Mouse (Mus musculus): ENCODE data around the gene N4bp2l2. TPM values are rescaled to one million over a fixed set of nuclear protein-coding genes. Genes with fewer than 3 reads are reported as not detected.
"Not testable (repeated sequence)": the region's sequence is repeated elsewhere in the genome, so short reads cannot be mapped to it uniquely, and the experiment has no call there.

The N4bp2l2 gene
- total RNA-seq, 2 experiments from 2014 or later, result 30.9 to 32.3 TPM

GRCm38 (mm10) chr5:150672343-150672742 is 6.4 kb upstream of the N4bp2l2 start:
- TF ChIP-seq CTCF (IDR thresholded peaks at IDR 0.05), result no peak
- intact Hi-C loops (cut with DNase I), result loop anchor here (5.0 to 10.0 kb wide), 3 partner anchors 45 to 695 kb away; no protein-coding TSS in a partner anchor
- no peak overlapping the region for H3K4me3 ChIP-seq
- no peak overlapping the region for H3K27ac ChIP-seq
- DNase-seq, result peak; percentile 18

- no peak for DNase-seq
- TF ChIP-seq CTCF (IDR thresholded peaks at IDR 0.05), result no peak
- Histone ChIP-seq H3K27ac (no peak overlapping the region), H3K4me3 (no peak overlapping the region)
- intact Hi-C loops (cut with DNase I), result loop anchor here (5.0 to 10.0 kb wide), 2 partner anchors 146 to 224 kb away; partner anchors contain the start of gene Brca2
These were observed 2.7 kb upstream of the N4bp2l2 start for GRCm38 (mm10) chr5:150668731-150669130.

- H3K4me3 ChIP-seq, result peak overlapping the region; percentile 100
- intact Hi-C loops (cut with DNase I), result loop anchor here (5.0 to 10.0 kb wide), 2 partner anchors 143 to 221 kb away; partner anchors contain the start of gene Brca2
- peak; percentile 94 for DNase-seq
- TF ChIP-seq CTCF (IDR thresholded peaks at IDR 0.05), result peak; percentile 92
- peak overlapping the region; percentile 94 for H3K27ac ChIP-seq
These were observed 640 bp downstream of the N4bp2l2 start for GRCm38 (mm10) chr5:150665132-150665954.

- Histone ChIP-seq H3K4me3 (peak overlapping the region; percentile 100), H3K27ac (peak overlapping the region; percentile 94)
- no peak for DNase-seq
- intact Hi-C loops (cut with DNase I), result loop anchor here (5.0 to 10.0 kb wide), 2 partner anchors 142 to 220 kb away; partner anchors contain the start of gene Brca2
- no peak for TF ChIP-seq CTCF (IDR thresholded peaks at IDR 0.05)
These were observed 1.2 kb downstream of the N4bp2l2 start for GRCm38 (mm10) chr5:150664794-150665131.

GRCm38 (mm10) chr5:150663926-150664325 is 2.1 kb downstream of the N4bp2l2 start:
- peak overlapping the region; percentile 100 for H3K4me3 ChIP-seq
- H3K27ac ChIP-seq, DNase-seq: not testable (repeated sequence)
- intact Hi-C loops (cut with DNase I), result loop anchor here (10.0 kb wide), 1 partner anchor 219 kb away; no protein-coding TSS in a partner anchor

- H3K4me3 ChIP-seq, result peak overlapping the region; percentile 27
- not testable (repeated sequence) for DNase-seq, H3K27ac ChIP-seq
- intact Hi-C loops (cut with DNase I), result loop anchor here (10.0 kb wide), 1 partner anchor 215 kb away; no protein-coding TSS in a partner anchor
These were observed 5.7 kb downstream of the N4bp2l2 start for GRCm38 (mm10) chr5:150660296-150660695.

GRCm38 (mm10) chr5:150659425-150659824 is 6.6 kb downstream of the N4bp2l2 start:
- intact Hi-C loops (cut with DNase I); H3K4me3 ChIP-seq; DNase-seq; H3K27ac ChIP-seq: not testable (repeated sequence)

GRCm38 (mm10) chr5:150654548-150654947 is 11.4 kb downstream of the N4bp2l2 start:
- Histone ChIP-seq H3K27ac (no peak overlapping the region), H3K4me3 (no peak overlapping the region)
- intact Hi-C loops (cut with DNase I), result no loop called here
- no peak for TF ChIP-seq CTCF (IDR thresholded peaks at IDR 0.05)
- no peak for DNase-seq

- Histone ChIP-seq H3K4me3 (no peak overlapping the region), H3K27ac (no peak overlapping the region)
- no peak for TF ChIP-seq CTCF (IDR thresholded peaks at IDR 0.05)
- no peak for DNase-seq
- intact Hi-C loops (cut with DNase I), result no loop called here
These were observed 13.4 kb downstream of the N4bp2l2 start for GRCm38 (mm10) chr5:150652578-150652977.

- DNase-seq, result no peak
- H3K4me3 ChIP-seq, result no peak overlapping the region
- TF ChIP-seq CTCF (IDR thresholded peaks at IDR 0.05), result no peak
- H3K27ac ChIP-seq, result no peak overlapping the region
- intact Hi-C loops (cut with DNase I), result no loop called here
These were observed 21.1 kb downstream of the N4bp2l2 start for GRCm38 (mm10) chr5:150644926-150645325.

- H3K4me3 ChIP-seq; H3K27ac ChIP-seq; intact Hi-C loops (cut with DNase I); DNase-seq: not testable (repeated sequence)
- TF ChIP-seq CTCF (IDR thresholded peaks at IDR 0.05), result peak; percentile 20; the same call in 1 of the 2 replicates
These were observed 22.6 kb downstream of the N4bp2l2 start for GRCm38 (mm10) chr5:150643390-150643789.

- no peak for DNase-seq
- no peak overlapping the region for H3K4me3 ChIP-seq
- no peak for TF ChIP-seq CTCF (IDR thresholded peaks at IDR 0.05)
- no peak overlapping the region for H3K27ac ChIP-seq
- intact Hi-C loops (cut with DNase I), result no loop called here
These were observed 24.5 kb downstream of the N4bp2l2 start for GRCm38 (mm10) chr5:150641440-150641839.

GRCm38 (mm10) chr5:150629692-150630091 is 36.3 kb downstream of the N4bp2l2 start:
- H3K4me3 ChIP-seq, result no peak overlapping the region
- no peak for TF ChIP-seq CTCF (IDR thresholded peaks at IDR 0.05)
- no peak overlapping the region for H3K27ac ChIP-seq
- intact Hi-C loops (cut with DNase I), result no loop called here
- DNase-seq, result no peak
